Mouse (Mus musculus) MEL (cell line): ENCODE measurements at regions not wholly inside any gene's neighbourhood (a gene's known extent, or its start where the extent isn't known, plus 50 kb on each side); places are given as distances from the start of the nearest gene placed in this dataset.

ENCODE experiments used
- DNase-seq: peaks from one replicate; pipeline ENCODE4 v3.0.0; 2011; ENCODE audit warnings: low read depth, low spot score
- H3K27ac ChIP-seq: 2 replicates; pipeline ENCODE4 v1.5.1; 2012; ENCODE audit warnings: low read depth, mild to moderate bottlenecking, control low read depth, low read length, moderate library complexity; ENCODE audit not compliant: control insufficient read depth
- H3K27me3 ChIP-seq, 2 experiments: fragments of 150-350 bp in 1 of 2; sonication (generic) in 1 of 2; 2 replicates each; pipeline ENCODE4 v1.6.1; 2012; ENCODE audit warnings: low read length in 2 of 2, mild to moderate bottlenecking in 2 of 2, improper control_type of control experiment in 1 of 2, moderate library complexity in 1 of 2; ENCODE audit not compliant: insufficient read depth in 2 of 2, control insufficient read depth in 1 of 2
- H3K36me3 ChIP-seq, 2 experiments: 2 replicates each; pipeline ENCODE4 v1.6.1; 2012 to 2014; ENCODE audit warnings: low read length in 2 of 2, improper control_type of control experiment in 1 of 2, inconsistent platforms in 1 of 2, mild to moderate bottlenecking in 1 of 2; ENCODE audit not compliant: insufficient read depth in 2 of 2, control insufficient read depth in 1 of 2
- H3K4me1 ChIP-seq, 2 experiments: fragments of 150-350 bp in 1 of 2; sonication (generic) in 1 of 2; 2 replicates each; pipeline ENCODE4 v1.6.1; 2012; ENCODE audit warnings: low read length in 2 of 2, improper control_type of control experiment in 1 of 2, mild to moderate bottlenecking in 1 of 2; ENCODE audit not compliant: insufficient read depth in 2 of 2, control insufficient read depth in 1 of 2
- H3K4me3 ChIP-seq, 2 experiments: fragments of 150-350 bp in 1 of 2; sonication (generic) in 1 of 2; 2 replicates each; pipeline ENCODE4 v1.5.1; 2012; ENCODE audit warnings: low read depth in 2 of 2, low read length in 2 of 2, mild to moderate bottlenecking in 2 of 2, moderate library complexity in 2 of 2, control low read depth in 1 of 2, improper control_type of control experiment in 1 of 2; ENCODE audit not compliant: control insufficient read depth in 1 of 2, insufficient read depth in 1 of 2
- H3K79me2 ChIP-seq: 2 replicates; pipeline ENCODE4 v1.6.1; 2012; ENCODE audit warnings: mild to moderate bottlenecking, low read length, moderate library complexity; ENCODE audit not compliant: control insufficient read depth, poor library complexity, insufficient read depth
- H3K9ac ChIP-seq: 2 replicates; pipeline ENCODE4 v1.6.1; 2012; ENCODE audit warnings: low read depth, mild to moderate bottlenecking, control low read depth, low read length, moderate library complexity; ENCODE audit not compliant: control insufficient read depth, poor library complexity, severe bottlenecking
- H3K9me3 ChIP-seq: fragments of 150-350 bp; sonication (generic); replicated peaks from 2 replicates; pipeline ENCODE4 v1.6.1; 2012; ENCODE audit warnings: mild to moderate bottlenecking, low read length, improper control_type of control experiment, moderate library complexity; ENCODE audit not compliant: insufficient read depth
- CHD1 ChIP-seq: IDR thresholded peaks from 2 replicates; pipeline ENCODE4 v1.6.1; 2012; ENCODE audit warnings: low read depth, mild to moderate bottlenecking, inconsistent platforms, low read length, improper control_type of control experiment
- CHD2 ChIP-seq: IDR thresholded peaks from 2 replicates; pipeline ENCODE4 v1.6.1; 2011; ENCODE audit warnings: low read length, improper control_type of control experiment
- CTCF ChIP-seq, 3 experiments: IDR thresholded peaks in 2 of 3; conservative IDR thresholded peaks in 1 of 3; 2 replicates each; pipeline ENCODE4 v1.5.1; 2011 to 2012; ENCODE audit warnings: low read length in 3 of 3, low read depth in 2 of 3, mild to moderate bottlenecking in 2 of 3, improper control_type of control experiment in 1 of 3, inconsistent platforms in 1 of 3, mixed read lengths in 1 of 3, moderate library complexity in 1 of 3; ENCODE audit not compliant: control insufficient read depth in 1 of 3, insufficient read depth in 1 of 3, poor library complexity in 1 of 3, severe bottlenecking in 1 of 3
- E2F4 ChIP-seq: IDR thresholded peaks from 2 replicates; pipeline ENCODE4 v1.6.1; 2011; ENCODE audit warnings: low read depth, low read length, improper control_type of control experiment, borderline replicate concordance
- ELF1 ChIP-seq: IDR thresholded peaks from 2 replicates; pipeline ENCODE4 v1.6.1; 2014; ENCODE audit warnings: low read depth, mild to moderate bottlenecking, inconsistent platforms, low read length, improper control_type of control experiment, moderate library complexity
- EP300 ChIP-seq, 2 experiments: IDR thresholded peaks; 2 replicates each; pipeline ENCODE4 v1.6.1; 2011; ENCODE audit warnings: improper control_type of control experiment in 2 of 2, low read length in 2 of 2, low read depth in 1 of 2, mild to moderate bottlenecking in 1 of 2
- ETS1 ChIP-seq: IDR thresholded peaks from 2 replicates; pipeline ENCODE4 v1.6.1; 2012; ENCODE audit warnings: low read depth, mild to moderate bottlenecking, inconsistent platforms, low read length, improper control_type of control experiment, moderate library complexity
- GABPA ChIP-seq: IDR thresholded peaks from 2 replicates; pipeline ENCODE4 v1.6.1; 2012; ENCODE audit warnings: low read depth, mild to moderate bottlenecking, inconsistent platforms, low read length, improper control_type of control experiment, moderate library complexity
- HCFC1 ChIP-seq: IDR thresholded peaks from 2 replicates; pipeline ENCODE4 v1.6.1; 2012; ENCODE audit warnings: low read depth, mild to moderate bottlenecking, inconsistent platforms, low read length, improper control_type of control experiment, moderate library complexity
- JUND ChIP-seq: IDR thresholded peaks from 2 replicates; pipeline ENCODE4 v1.6.1; 2011; ENCODE audit warnings: low read depth, mild to moderate bottlenecking, improper control_type of control experiment, low read length
- KAT2A ChIP-seq: conservative IDR thresholded peaks from 2 replicates; pipeline ENCODE4 v1.6.1; 2012; ENCODE audit warnings: low read depth, low read length, improper control_type of control experiment, inconsistent platforms
- MAFK ChIP-seq: IDR thresholded peaks from 2 replicates; pipeline ENCODE4 v1.6.1; 2011; ENCODE audit warnings: low read depth, mild to moderate bottlenecking, low read length, improper control_type of control experiment, borderline replicate concordance
- MAX ChIP-seq: IDR thresholded peaks from 2 replicates; pipeline ENCODE4 v1.6.1; 2011; ENCODE audit warnings: low read length, improper control_type of control experiment
- MAZ ChIP-seq: IDR thresholded peaks from 2 replicates; pipeline ENCODE4 v1.6.1; 2012; ENCODE audit warnings: low read depth, mild to moderate bottlenecking, inconsistent platforms, low read length, improper control_type of control experiment
- MEF2A ChIP-seq: IDR thresholded peaks from 2 replicates; pipeline ENCODE4 v1.6.1; 2014; ENCODE audit warnings: low read depth, mild to moderate bottlenecking, inconsistent platforms, low read length, improper control_type of control experiment; ENCODE audit not compliant: poor library complexity, insufficient replicate concordance, severe bottlenecking; ENCODE audit errors: extremely low read depth
- MXI1 ChIP-seq: IDR thresholded peaks from 2 replicates; pipeline ENCODE4 v1.6.1; 2011; ENCODE audit warnings: mild to moderate bottlenecking, low read depth, low read length, improper control_type of control experiment
- MYB ChIP-seq: IDR thresholded peaks from 2 replicates; pipeline ENCODE4 v1.6.1; 2011; ENCODE audit warnings: mild to moderate bottlenecking, low read depth, low read length, improper control_type of control experiment
- MYC ChIP-seq: IDR thresholded peaks from 2 replicates; pipeline ENCODE4 v1.6.1; 2011; ENCODE audit warnings: low read depth, mild to moderate bottlenecking, low read length, improper control_type of control experiment, moderate library complexity
- NELFE ChIP-seq: IDR thresholded peaks from 2 replicates; pipeline ENCODE4 v1.6.1; 2011; ENCODE audit warnings: low read depth, low read length, improper control_type of control experiment
- POLR2A ChIP-seq, 2 experiments: IDR thresholded peaks; 2 replicates each; pipeline ENCODE4 v1.6.1; 2011 to 2012; ENCODE audit warnings: low read length in 2 of 2, mild to moderate bottlenecking in 2 of 2, control low read depth in 1 of 2, improper control_type of control experiment in 1 of 2, low read depth in 1 of 2, moderate library complexity in 1 of 2; ENCODE audit not compliant: control insufficient read depth in 1 of 2, insufficient read depth in 1 of 2, poor library complexity in 1 of 2
- POLR2AphosphoS2 ChIP-seq: IDR thresholded peaks from 2 replicates; pipeline ENCODE4 v1.6.1; 2011; ENCODE audit warnings: low read length, improper control_type of control experiment
- SIN3A ChIP-seq: IDR thresholded peaks from 2 replicates; pipeline ENCODE4 v1.6.1; 2012; ENCODE audit warnings: low read length, improper control_type of control experiment, inconsistent platforms
- SMC3 ChIP-seq: IDR thresholded peaks from 2 replicates; pipeline ENCODE4 v1.6.1; 2011; ENCODE audit warnings: low read depth, low read length, improper control_type of control experiment
- UBTF ChIP-seq: IDR thresholded peaks from 2 replicates; pipeline ENCODE4 v1.6.1; 2012; ENCODE audit warnings: low read depth, mild to moderate bottlenecking, inconsistent platforms, low read length, improper control_type of control experiment, moderate library complexity, borderline replicate concordance; ENCODE audit not compliant: insufficient read depth
- USF1 ChIP-seq: IDR thresholded peaks from 2 replicates; pipeline ENCODE4 v1.6.1; 2014; ENCODE audit warnings: low read depth, mild to moderate bottlenecking, inconsistent platforms, low read length, improper control_type of control experiment, moderate library complexity
- USF2 ChIP-seq, 2 experiments: IDR thresholded peaks; 2 replicates each; pipeline ENCODE4 v1.6.1; 2011 to 2012; ENCODE audit warnings: improper control_type of control experiment in 2 of 2, low read length in 2 of 2, borderline replicate concordance in 1 of 2, inconsistent platforms in 1 of 2, low read depth in 1 of 2, mild to moderate bottlenecking in 1 of 2; ENCODE audit not compliant: insufficient read depth in 1 of 2
- ZKSCAN1 ChIP-seq: IDR thresholded peaks from 2 replicates; pipeline ENCODE4 v1.6.1; 2012; ENCODE audit warnings: low read depth, mild to moderate bottlenecking, inconsistent platforms, low read length, improper control_type of control experiment, moderate library complexity
- ZMIZ1 ChIP-seq: IDR thresholded peaks from 2 replicates; pipeline ENCODE4 v1.6.1; 2012; ENCODE audit warnings: low read depth, mild to moderate bottlenecking, inconsistent platforms, low read length, improper control_type of control experiment, moderate library complexity

DNA sequence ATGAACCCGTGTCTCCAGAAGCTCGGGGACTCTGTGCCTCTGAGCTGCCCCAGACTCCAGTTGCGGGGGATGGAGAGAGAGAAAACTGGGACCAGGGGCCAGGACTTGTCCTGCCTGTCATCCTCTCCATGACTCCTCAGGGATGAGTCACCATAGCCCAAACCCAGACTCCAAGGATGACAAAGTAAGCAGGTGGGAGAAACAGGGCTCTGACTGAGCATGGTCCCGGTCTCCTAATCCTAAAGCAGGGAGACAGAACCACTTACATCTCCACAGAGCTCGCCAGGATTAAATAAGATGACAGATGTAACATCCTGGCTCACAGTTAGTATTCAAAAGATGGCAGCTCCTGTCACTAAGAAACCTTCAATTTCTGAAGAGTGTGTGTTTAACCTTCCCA lies 61.7 kb upstream of the Nectin1 start:
- H3K4me3 ChIP-seq = no peak overlapping the region
- no peak overlapping the region for H3K27ac ChIP-seq
- H3K27me3 ChIP-seq = no peaks in the 10 kb centered on the region
- no peaks in the 10 kb centered on the region for H3K79me2 ChIP-seq
- no peaks in the 10 kb centered on the region for H3K9me3 ChIP-seq
- TF ChIP-seq CHD2 = no peak
- no peak for TF ChIP-seq POLR2AphosphoS2
- TF ChIP-seq MYC = no peak
- TF ChIP-seq EP300 (IDR thresholded peaks at IDR 0.05; ENCODE audit: low read depth in 1 of 2, low read length in 2 of 2) = no peak
- no peak for TF ChIP-seq MEF2A
- TF ChIP-seq ZMIZ1 = no peak
- no peak for TF ChIP-seq GABPA
- TF ChIP-seq JUND = no peak
- no peak for TF ChIP-seq MXI1
- TF ChIP-seq E2F4 = no peak
- TF ChIP-seq ETS1 = no peak
- no peak for TF ChIP-seq ELF1
- TF ChIP-seq MAZ = no peak
- no peak for TF ChIP-seq SIN3A
- TF ChIP-seq SMC3 = no peak
- TF ChIP-seq MAX = no peak
- no peak for TF ChIP-seq USF1
- no peaks in the 10 kb centered on the region for H3K4me1 ChIP-seq
- H3K36me3 ChIP-seq = no peaks in the 10 kb centered on the region
- H3K9ac ChIP-seq = no peak overlapping the region
- DNase-seq = no peak

DNA sequence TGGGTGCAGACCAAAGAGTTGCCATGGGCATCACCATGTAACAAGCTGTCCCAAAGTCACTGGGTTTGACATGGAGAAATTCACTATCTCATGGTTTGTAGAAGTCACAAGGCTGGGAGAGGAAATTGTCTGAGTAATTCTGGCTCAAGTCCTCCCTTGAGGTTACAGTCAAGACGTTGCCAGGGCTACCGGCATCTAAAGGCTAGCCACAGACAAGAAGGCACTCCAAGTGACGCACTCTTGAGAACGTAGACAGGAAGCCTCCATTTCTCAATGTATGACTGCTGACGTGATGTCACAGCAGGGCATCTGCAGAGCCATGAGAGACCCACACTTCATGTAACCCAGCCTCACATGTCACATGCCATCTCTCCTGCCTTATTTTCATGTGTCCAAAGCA lies 59.2 kb upstream of the Nectin1 start:
- TF ChIP-seq ZKSCAN1 (no peak), ZMIZ1 (no peak), MXI1 (no peak), POLR2A (IDR thresholded peaks at IDR 0.05; ENCODE audit: control insufficient read depth in 1 of 2, insufficient read depth in 1 of 2, low read depth in 1 of 2, low read length in 2 of 2, poor library complexity in 1 of 2) (no peak), KAT2A (no peak), CHD1 (no peak), MAFK (no peak), CTCF (IDR thresholded peaks at IDR 0.05 in 2 of 3, conservative IDR thresholded peaks at IDR 0.05 in 1 of 3; ENCODE audit: control insufficient read depth in 1 of 3, insufficient read depth in 1 of 3, low read depth in 2 of 3, low read length in 3 of 3, poor library complexity in 1 of 3, severe bottlenecking in 1 of 3) (no peak), HCFC1 (no peak), ETS1 (no peak), EP300 (IDR thresholded peaks at IDR 0.05; ENCODE audit: low read depth in 1 of 2, low read length in 2 of 2) (no peak), NELFE (no peak), MYB (no peak), UBTF (no peak), USF2 (IDR thresholded peaks at IDR 0.05; ENCODE audit: borderline replicate concordance in 1 of 2, insufficient read depth in 1 of 2, low read depth in 1 of 2, low read length in 2 of 2) (no peak)
- Histone ChIP-seq H3K9me3 (no peaks in the 10 kb centered on the region), H3K27me3 (no peaks in the 10 kb centered on the region), H3K79me2 (no peaks in the 10 kb centered on the region), H3K36me3 (no peaks in the 10 kb centered on the region), H3K9ac (no peak overlapping the region), H3K4me3 (no peak overlapping the region), H3K27ac (no peak overlapping the region), H3K4me1 (no peaks in the 10 kb centered on the region)
- no peak for DNase-seq
